9 mouse cellular contexts compared by ENCODE assay signal in genomic region chr2:170497091-170497566, GRCm38 (mm10). TPM values are rescaled to one million over a fixed set of nuclear protein-coding genes. Genes with fewer than 3 reads are reported as not detected.
A peak's percentile ranks its signal among the peaks of the same experiment; 100 is the strongest.
DNase-seq lines count a peak whose midpoint lies in the region; ATAC-seq lines count a peak whose summit lies in the region.
"Had no signal": no experiment of that assay in that cellular context is flagged by ENCODE, and none has a peak within 500 bp of the region (broad histone marks: within the 10 kb centered on the region; RNA-seq: fewer than 3 reads in every experiment).

Cyp24a1 (minus strand) TSS chr2:170497145.

- peak; percentile 81 for ATAC-seq in forebrain, embryonic 11.5 days (replicated peaks; ENCODE audit: low FRiP score)
- peak; percentile 74 for ATAC-seq in megakaryocyte-erythroid progenitor cell, adult 5-6 weeks (replicated peaks; ENCODE audit: low FRiP score, low TSS enrichment, poor library complexity, severe bottlenecking)

- no peak within 1 kb of the TSS; the same call in 1 of the 2 replicates for H3K9ac ChIP-seq in forebrain, embryonic 11.5 days (ENCODE audit: low read length)

- peaks cover 14% of the 10 kb centered on the region for H3K4me1 ChIP-seq in forebrain, embryonic 11.5 days (replicated peaks; ENCODE audit: control insufficient read depth, insufficient read depth, low read length)
- peaks cover 30% of the 10 kb centered on the region for H3K4me1 ChIP-seq in limb, embryonic 10.5 days

- H3K4me3 ChIP-seq in forebrain, embryonic 11.5 days (ENCODE audit: low read depth, low read length) = peak within 1 kb of the TSS; percentile 30
- peak within 1 kb of the TSS; percentile 47 for H3K4me3 ChIP-seq in limb, embryonic 10.5 days

- H3K9me3 ChIP-seq in forebrain, embryonic 11.5 days (ENCODE audit: control insufficient read depth, low read length) = no peaks in the 10 kb centered on the region
- no peaks in the 10 kb centered on the region for H3K9me3 ChIP-seq in limb, embryonic 10.5 days (replicated peaks)

- peak within 1 kb of the TSS; percentile 54 for H3K4me2 ChIP-seq in forebrain, embryonic 11.5 days (ENCODE audit: low read depth, low read length, severe bottlenecking)

- no peak within 1 kb of the TSS for H3K27ac ChIP-seq in forebrain, embryonic 11.5 days (ENCODE audit: low read depth, low read length)
- no peak within 1 kb of the TSS for H3K27ac ChIP-seq in limb, embryonic 10.5 days

- WGBS in forebrain, embryonic 11.5 days = under 1% methylated on average over 35 of the region's 36 CpGs
- WGBS in limb, embryonic 10.5 days = under 1% methylated on average over 36 of the region's 36 CpGs

- H3K36me3 ChIP-seq in forebrain, embryonic 11.5 days (ENCODE audit: control insufficient read depth, insufficient read depth, low read length) = no peaks in the 10 kb centered on the region
- no peaks in the 10 kb centered on the region for H3K36me3 ChIP-seq in limb, embryonic 10.5 days

- peaks cover 41% of the 10 kb centered on the region for H3K27me3 ChIP-seq in forebrain, embryonic 11.5 days (ENCODE audit: control insufficient read depth, insufficient read depth, low read length)
- H3K27me3 ChIP-seq in limb, embryonic 10.5 days (ENCODE audit: low read depth, poor library complexity, severe bottlenecking) = peaks cover 84% of the 10 kb centered on the region

- DNase-seq in adrenal gland, adult 2 months = peak; percentile 92
- peak; percentile 82 for DNase-seq in forebrain, embryonic 11.5 days (ENCODE audit: low spot score)
- peak; percentile 36 for DNase-seq in heart, postnatal 4 days
- DNase-seq in limb, embryonic 10.5 days (ENCODE audit: low spot score) = peak; percentile 77
- DNase-seq in urinary bladder, adult 2 months (ENCODE audit: low spot score) = peak; percentile 62
- no peak for DNase-seq in layer of hippocampus, adult 9-10 months (ENCODE audit: low spot score)
- no peak for DNase-seq in cerebellum, adult 11-12 months

RNA-seq across cellular contexts. Expression of gene Cyp24a1, which starts in this region (rescaled TPM):
- total RNA-seq in adrenal gland, adult 2 months (2021) = not detected
- 0.04 and 0.06 TPM in 2 replicates for polyA plus RNA-seq in adrenal gland, adult 2 months (2012; rRNA removed)
- 0.07 TPM in 1 of 2 replicates, not detected in the other for polyA plus RNA-seq in forebrain, embryonic 11.5 days (2014; fragmentation: Nextera tagmentation; extraction: Ambion mirVana)
- not detected for total RNA-seq in heart, postnatal 4 days (2021)
- not detected in 2 replicates for polyA plus RNA-seq in limb, embryonic 10.5 days (2016; fragmentation: Nextera tagmentation; extraction: Ambion mirVana)
- total RNA-seq in megakaryocyte-erythroid progenitor cell, adult 5-6 weeks (2014; fragmentation: Nextera tagmentation) = not detected in 2 replicates
- not detected in 2 replicates for total RNA-seq in megakaryocyte-erythroid progenitor cell, adult 5-6 weeks (2017)
- polyA plus RNA-seq in urinary bladder, adult 2 months (2012; rRNA removed) = not detected in 2 replicates
- total RNA-seq: neutrophil, adult 5-6 weeks had no signal

Comparison
In these comparisons a context has a peak if more than half of its experiments do, and no peak if none do; other contexts are left out.
1. Peak in DNase-seq in adrenal gland, adult 2 months; RNA of the gene not detected or under 1 TPM.
2. Peak in DNase-seq, ATAC-seq, H3K4me3 ChIP-seq and H3K4me2 ChIP-seq in forebrain, embryonic 11.5 days; RNA of the gene not detected or under 1 TPM.
3. Peak in DNase-seq in heart, postnatal 4 days; RNA of the gene not detected or under 1 TPM.
4. Peak in DNase-seq and H3K4me3 ChIP-seq in limb, embryonic 10.5 days; RNA of the gene not detected or under 1 TPM.
5. Peak in ATAC-seq in megakaryocyte-erythroid progenitor cell, adult 5-6 weeks; RNA of the gene not detected or under 1 TPM.
6. Peak in DNase-seq in urinary bladder, adult 2 months; RNA of the gene not detected or under 1 TPM.